Mouse (Mus musculus) cerebellum, adult 2 months (tissue): ENCODE results near the gene Sphk1.

ENCODE experiments used
- CTCF ChIP-seq: fragments of 200-500 bp; IDR thresholded peaks from 2 replicates; pipeline ENCODE4 v1.5.1; 2011; ENCODE audit warnings: low read depth, mild to moderate bottlenecking, control low read depth, low read length, moderate library complexity, borderline replicate concordance; ENCODE audit not compliant: insufficient read depth
- POLR2A ChIP-seq: fragments of 200-500 bp; IDR thresholded peaks from 2 replicates; pipeline ENCODE4 v1.6.1; 2011; ENCODE audit warnings: low read length, control low read depth, borderline replicate concordance; ENCODE audit not compliant: insufficient read depth

- TF ChIP-seq CTCF (no peak), POLR2A (no peak)
Measured at GRCm38 (mm10) chr11:116515330-116516020, 15.2 kb upstream of the Sphk1 start.
